Mouse (Mus musculus) kidney, postnatal 4 days (tissue): Measurements from ENCODE around the gene Pcdh19.

Experiments
- DNase-seq, 2 experiments: peaks; one replicate each; pipeline ENCODE4 v3.0.0; 2021; ENCODE audit warnings: mixed read lengths in 2 of 2

Pcdh19 gene

GRCm38 (mm10) chrX:133657308-133658302 lies 31.2 kb downstream of the Pcdh19 start:
- DNase-seq: peak in 1 of 2 experiments; percentile 12

- DNase-seq: peak; percentile 12 to 31
Measured at GRCm38 (mm10) chrX:133655876-133656538, 32.8 kb downstream of the Pcdh19 start.

GRCm38 (mm10) chrX:133655196-133655595 lies 33.6 kb downstream of the Pcdh19 start:
- no peak for DNase-seq

- no peak for DNase-seq
Measured at GRCm38 (mm10) chrX:133653071-133653470, 35.7 kb downstream of the Pcdh19 start.

- no peak for DNase-seq
Measured at GRCm38 (mm10) chrX:133650379-133650778, 38.4 kb downstream of the Pcdh19 start.

- no peak for DNase-seq
Measured at GRCm38 (mm10) chrX:133647809-133648208, 41.0 kb downstream of the Pcdh19 start.

- DNase-seq: no peak
Measured at GRCm38 (mm10) chrX:133639445-133639844, 49.3 kb downstream of the Pcdh19 start.

- DNase-seq: peak; percentile 24 to 27
Measured at GRCm38 (mm10) chrX:133629538-133629937, 59.2 kb downstream of the Pcdh19 start.

- no peak for DNase-seq
Measured at GRCm38 (mm10) chrX:133618222-133618621, 70.6 kb downstream of the Pcdh19 start.

GRCm38 (mm10) chrX:133605828-133606227 lies 83.0 kb downstream of the Pcdh19 start:
- no peak for DNase-seq

GRCm38 (mm10) chrX:133604272-133604671 lies 84.5 kb downstream of the Pcdh19 start:
- peak; percentile 46 to 68 for DNase-seq

- peak in 1 of 2 experiments; percentile 5 for DNase-seq
Measured at GRCm38 (mm10) chrX:133602068-133602467, 86.7 kb downstream of the Pcdh19 start.

- DNase-seq: no peak
Measured at GRCm38 (mm10) chrX:133601658-133602057, 87.1 kb downstream of the Pcdh19 start.

- no peak for DNase-seq
Measured at GRCm38 (mm10) chrX:133601195-133601594, 87.6 kb downstream of the Pcdh19 start.

GRCm38 (mm10) chrX:133575601-133576382 lies 113.0 kb downstream of the Pcdh19 start:
- DNase-seq: peak in 1 of 2 experiments; percentile 2

GRCm38 (mm10) chrX:133565355-133565754 lies 123.4 kb downstream of the Pcdh19 start:
- DNase-seq: no peak
